Mouse (Mus musculus): ENCODE measurements around the gene Wfdc9.
"Not testable (repeated sequence)": the region's sequence is repeated elsewhere in the genome, so short reads cannot be mapped to it uniquely, and the experiment has no call there.

Gene Wfdc9

DNA sequence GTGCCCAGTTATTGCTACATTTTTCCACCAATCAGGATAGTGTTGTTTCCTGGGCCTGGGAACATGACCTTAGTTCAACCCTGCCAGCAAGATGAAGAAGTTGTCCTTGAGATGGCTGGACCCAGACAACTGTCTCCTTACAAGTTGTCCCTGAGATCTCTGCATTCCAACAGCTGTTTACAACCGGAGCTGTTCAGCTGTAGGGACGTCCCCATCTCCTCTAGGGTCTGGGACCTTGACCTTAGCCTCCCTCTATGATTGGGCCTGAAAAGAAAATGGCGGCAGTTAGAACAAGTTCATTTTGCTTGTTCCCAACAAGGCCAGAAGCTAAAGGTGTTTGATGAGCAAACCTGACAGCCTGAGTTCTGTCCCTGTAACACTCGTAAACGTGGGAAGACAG lies 37.3 kb downstream of the Wfdc9 start:
- DNase-seq (ENCODE audit: low spot score), result no peak

- DNase-seq (ENCODE audit: low spot score), result no peak
These were observed 41.0 kb downstream of the Wfdc9 start for GRCm38 (mm10) chr2:164615386-164615785.

GRCm38 (mm10) chr2:164613471-164613870 lies 42.9 kb downstream of the Wfdc9 start, which contains the start of the genes Wfdc6b and Wfdc8:
TSS of gene Wfdc6b (plus strand) at chr2:164613522.
TSS of gene Wfdc8 (minus strand) at chr2:164613626.
- not testable (repeated sequence) for DNase-seq (ENCODE audit: low spot score)

DNA sequence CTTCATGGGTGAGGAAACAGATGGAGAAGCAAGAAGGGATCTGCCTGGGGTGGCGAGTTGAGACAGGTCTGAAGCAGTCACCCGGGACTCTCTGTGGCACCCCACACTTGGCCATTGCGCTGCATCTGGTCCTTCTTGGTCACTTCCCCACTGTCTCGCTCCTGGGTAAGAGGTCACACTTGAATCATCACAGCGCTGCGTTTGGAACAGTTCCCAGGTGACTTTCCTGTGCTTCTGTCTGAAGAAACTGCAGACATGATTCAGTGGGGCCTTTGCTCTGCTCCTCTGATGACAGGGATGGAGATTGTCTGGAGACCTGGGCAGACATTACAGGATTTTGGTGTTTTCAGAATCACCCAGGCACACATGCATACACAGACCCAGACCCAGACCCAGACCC lies 47.6 kb downstream of the Wfdc9 start:
- DNase-seq (ENCODE audit: low spot score), result no peak

- no peak for DNase-seq (ENCODE audit: low spot score)
These were observed 52.0 kb downstream of the Wfdc9 start for GRCm38 (mm10) chr2:164604411-164604810.

GRCm38 (mm10) chr2:164603482-164603881 lies 52.9 kb downstream of the Wfdc9 start:
- DNase-seq (ENCODE audit: low spot score), result no peak

DNA sequence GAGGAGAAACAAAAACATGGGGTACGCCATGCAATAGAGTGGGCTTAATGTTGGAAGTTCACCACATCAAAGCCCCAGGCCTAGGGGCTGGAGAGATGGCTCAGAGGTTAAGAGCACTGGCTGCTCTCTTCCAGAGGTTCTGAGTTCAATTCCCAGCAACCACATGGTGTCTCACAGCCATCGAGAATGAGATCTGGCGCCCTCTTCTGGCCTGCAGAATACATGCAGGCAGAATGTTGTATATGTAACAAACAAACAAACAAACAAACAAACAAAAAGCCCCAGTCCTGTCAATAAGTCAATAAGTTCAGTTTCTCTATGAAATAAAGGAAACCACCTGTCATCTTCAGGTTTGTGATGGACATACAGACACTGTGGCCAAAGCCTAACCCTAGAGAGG lies 56.2 kb downstream of the Wfdc9 start:
- no peak for DNase-seq (ENCODE audit: low spot score)
